Mouse (Mus musculus): ENCODE data around the gene Adam10. TPM values are rescaled to one million over a fixed set of nuclear protein-coding genes. Genes with fewer than 3 reads are reported as not detected.

Adam10 gene
- polyA plus RNA-seq, 1 experiment: 21.7 TPM

DNA sequence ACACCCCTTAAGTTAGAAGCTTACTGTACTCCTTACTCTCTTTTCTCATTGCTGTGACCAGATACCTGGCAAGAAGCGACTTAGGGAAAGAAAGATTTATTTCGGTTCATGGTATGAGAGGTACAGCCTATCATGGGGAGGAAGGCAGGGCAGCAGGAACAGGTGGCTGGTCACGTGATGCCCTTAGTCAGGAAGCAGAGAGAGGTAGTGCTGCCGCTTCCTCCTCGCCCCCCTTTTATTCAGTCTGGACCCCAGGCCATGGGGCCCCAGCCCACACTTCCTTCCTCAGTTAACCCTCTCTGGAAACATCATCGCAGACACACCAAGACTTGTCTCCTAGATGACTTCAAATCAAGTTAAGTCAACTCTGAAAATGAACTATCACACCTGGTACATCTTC, 7.5 kb upstream of the Adam10 start:
- Histone ChIP-seq H3K4me1 (ENCODE audit: control insufficient read depth, insufficient read depth, low read length) (peaks cover 7% of the 10 kb centered on the region), H3K4me3 (replicated peaks; ENCODE audit: extremely low read depth, low read depth, low read length) (no peak overlapping the region)
- no peak for DNase-seq
- 46% methylated on average over 6 of the region's 6 CpGs for WGBS
- TF ChIP-seq POLR2A (IDR thresholded peaks at IDR 0.05; ENCODE audit: borderline replicate concordance, extremely low read depth, low read depth, low read length) (no peak), CTCF (IDR thresholded peaks at IDR 0.05; ENCODE audit: insufficient read depth, low read length) (no peak)

DNA sequence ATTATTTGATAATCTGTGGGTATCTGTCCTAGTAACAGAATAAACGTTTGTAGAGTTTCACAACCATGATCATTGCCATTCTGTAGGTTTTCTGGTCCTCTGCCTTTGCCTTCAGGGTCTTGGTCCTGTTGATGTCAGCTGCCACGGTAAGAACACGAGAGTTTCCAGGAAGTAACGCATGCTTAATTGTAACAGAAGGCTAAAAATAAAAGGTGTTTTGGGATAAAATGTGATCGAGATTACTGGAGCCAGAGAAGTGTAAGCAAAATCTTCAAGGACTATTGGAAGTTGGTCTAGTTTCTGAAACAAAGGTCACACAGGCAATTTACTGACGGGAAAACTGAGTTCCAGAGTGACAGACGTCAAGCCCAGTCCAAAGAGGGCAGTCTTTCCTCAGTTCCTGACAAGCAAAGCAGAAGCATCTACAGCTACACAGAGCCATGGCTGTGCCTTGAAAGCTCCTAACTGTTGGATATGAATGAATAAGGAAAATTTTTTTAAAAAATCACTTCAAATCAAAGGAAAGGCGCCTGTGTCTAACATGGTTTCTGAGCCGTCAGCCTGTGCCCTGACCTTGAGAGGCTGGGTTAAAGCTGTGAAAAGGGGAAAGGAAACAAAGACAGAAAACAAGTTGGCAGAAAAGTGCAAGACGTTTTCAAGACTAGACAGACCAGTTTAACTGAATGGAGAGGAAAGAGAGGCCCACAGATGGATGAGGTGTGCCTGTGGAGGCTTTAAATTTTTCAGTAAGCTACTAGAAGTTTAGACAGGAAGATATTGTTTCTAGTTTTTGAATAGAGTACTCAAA, 6.8 kb upstream of the Adam10 start:
- TF ChIP-seq POLR2A (IDR thresholded peaks at IDR 0.05; ENCODE audit: borderline replicate concordance, extremely low read depth, low read depth, low read length): no peak
- peak; percentile 57 for TF ChIP-seq CTCF (IDR thresholded peaks at IDR 0.05; ENCODE audit: insufficient read depth, low read length)
- Histone ChIP-seq H3K4me3 (replicated peaks; ENCODE audit: extremely low read depth, low read depth, low read length) (no peak overlapping the region), H3K4me1 (ENCODE audit: control insufficient read depth, insufficient read depth, low read length) (peaks cover 7% of the 10 kb centered on the region)
- 12% methylated on average over 10 of the region's 10 CpGs for WGBS
- no peak for DNase-seq

DNA sequence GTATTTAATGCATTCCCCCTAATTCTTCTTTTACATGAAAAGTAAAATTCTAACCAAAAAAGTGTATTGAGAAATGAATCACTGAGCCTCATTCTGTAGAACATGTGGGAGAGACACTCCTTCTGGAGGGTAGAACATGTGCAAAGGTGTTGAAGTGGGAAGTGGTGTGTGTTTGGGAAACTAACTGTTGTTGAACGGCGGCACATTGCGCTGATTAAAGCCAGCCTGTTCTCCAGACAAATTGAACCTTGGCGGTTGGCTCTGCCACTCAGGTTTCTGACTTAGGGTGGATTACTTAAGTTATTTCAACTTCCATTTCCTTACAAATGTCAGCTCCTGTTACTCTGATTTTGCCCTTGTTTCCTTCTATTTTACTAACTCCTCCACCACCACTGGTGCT, 5.1 kb upstream of the Adam10 start:
- no peak overlapping the region for H3K4me3 ChIP-seq (replicated peaks; ENCODE audit: extremely low read depth, low read depth, low read length)
- no peak for DNase-seq
- TF ChIP-seq CTCF (IDR thresholded peaks at IDR 0.05; ENCODE audit: insufficient read depth, low read length) (no peak), POLR2A (IDR thresholded peaks at IDR 0.05; ENCODE audit: borderline replicate concordance, extremely low read depth, low read depth, low read length) (no peak)
- 87% methylated on average over 4 of the region's 4 CpGs for WGBS
- H3K4me1 ChIP-seq (ENCODE audit: control insufficient read depth, insufficient read depth, low read length): peaks cover 7% of the 10 kb centered on the region

DNA sequence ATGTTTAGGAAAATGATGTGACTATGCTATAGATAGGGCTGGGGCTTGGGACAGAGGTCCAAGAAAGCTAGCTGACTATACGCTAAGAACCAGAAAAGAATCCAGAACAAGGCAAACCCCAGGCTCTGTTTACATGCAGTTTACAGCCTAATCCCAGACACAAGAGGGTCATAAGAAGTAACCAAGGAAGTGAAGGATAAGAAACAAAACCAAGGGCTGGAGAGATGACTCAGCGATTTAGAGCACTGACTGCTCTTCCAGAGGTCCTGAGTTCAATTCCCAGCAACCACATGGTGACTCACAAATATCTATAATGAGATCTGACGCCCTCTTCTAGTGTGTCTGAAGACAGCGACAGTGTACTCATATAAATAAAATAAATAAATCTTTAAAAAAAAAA, 3.7 kb upstream of the Adam10 start:
- Histone ChIP-seq H3K4me1 (ENCODE audit: control insufficient read depth, insufficient read depth, low read length) (peaks cover 7% of the 10 kb centered on the region), H3K4me3 (replicated peaks; ENCODE audit: extremely low read depth, low read depth, low read length) (no peak overlapping the region)
- no peak for DNase-seq
- 76% methylated on average over 4 of the region's 4 CpGs for WGBS
- TF ChIP-seq CTCF (IDR thresholded peaks at IDR 0.05; ENCODE audit: insufficient read depth, low read length): no peak

DNA sequence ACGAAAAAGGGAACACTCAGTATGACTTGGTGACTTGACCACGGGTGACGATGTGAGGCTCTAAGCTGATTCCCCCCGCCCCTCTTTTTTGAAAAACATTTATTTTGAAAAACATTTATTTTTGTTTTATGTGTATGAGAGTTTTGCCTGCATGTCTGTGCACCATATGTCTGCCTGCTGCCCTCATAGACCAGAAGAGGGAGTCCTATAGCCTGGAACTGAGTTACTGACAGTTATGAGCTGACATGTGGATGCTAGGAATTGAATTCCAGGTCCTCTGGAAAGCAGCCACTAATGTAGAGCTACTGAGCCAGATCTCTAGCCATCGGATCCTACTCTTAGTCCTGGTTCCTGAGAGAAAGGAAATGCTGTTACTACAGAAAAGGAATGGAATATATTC, 2.8 kb upstream of the Adam10 start:
- TF ChIP-seq CTCF (IDR thresholded peaks at IDR 0.05; ENCODE audit: insufficient read depth, low read length): no peak
- DNase-seq: no peak
- 82% methylated on average over 5 of the region's 5 CpGs for WGBS
- peaks cover 7% of the 10 kb centered on the region for H3K4me1 ChIP-seq (ENCODE audit: control insufficient read depth, insufficient read depth, low read length)
- no peak overlapping the region for H3K4me3 ChIP-seq (replicated peaks; ENCODE audit: extremely low read depth, low read depth, low read length)

DNA sequence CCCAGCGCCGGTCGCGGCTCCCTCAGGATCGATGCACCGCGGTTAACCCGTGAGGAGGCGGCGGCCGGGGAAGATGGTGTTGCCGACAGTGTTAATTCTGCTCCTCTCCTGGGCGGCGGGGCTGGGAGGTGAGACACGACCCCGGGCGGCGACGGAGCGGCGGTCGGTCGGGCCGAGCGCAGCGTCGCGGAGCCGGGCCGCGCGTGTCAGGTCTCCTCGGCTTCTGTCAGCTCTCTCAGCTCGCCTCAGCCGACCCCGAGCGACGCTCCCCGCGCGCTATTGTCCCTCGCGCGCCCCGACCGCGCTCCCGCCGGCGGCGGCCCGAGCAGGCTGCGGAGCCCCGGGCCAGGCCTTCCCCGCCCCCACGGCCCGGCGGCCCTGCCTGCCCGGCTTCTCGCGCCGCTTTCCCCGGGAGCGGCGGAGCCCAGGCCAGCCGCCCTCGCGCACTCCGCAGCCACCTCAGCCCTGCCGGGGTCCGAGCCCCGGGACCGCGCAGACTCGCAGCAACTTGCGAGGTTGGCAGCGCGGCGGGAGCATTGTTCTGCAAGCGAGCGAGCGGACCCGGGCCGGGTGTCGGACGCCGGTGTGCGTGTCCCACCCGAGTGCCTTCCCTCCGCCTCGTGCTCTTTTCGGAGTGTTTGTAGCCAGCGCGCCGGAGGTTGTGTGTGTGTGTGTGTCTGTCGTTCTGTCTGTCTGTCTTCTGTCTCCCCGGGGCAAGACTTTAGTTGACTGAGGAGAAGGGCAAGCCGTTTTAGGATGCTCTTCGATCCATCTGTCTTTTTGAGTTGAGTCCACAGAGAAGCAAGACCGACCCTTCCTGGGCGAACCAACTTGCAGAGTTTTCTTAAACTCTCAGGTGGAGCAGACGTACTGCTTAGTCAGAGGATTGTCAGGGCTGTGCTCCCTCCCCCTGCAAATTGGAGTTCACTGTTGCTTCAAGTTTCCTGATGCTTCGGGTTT, 615 bp downstream of the Adam10 start:
- Histone ChIP-seq H3K4me3 (replicated peaks; ENCODE audit: extremely low read depth, low read depth, low read length) (peak overlapping the region; percentile 92), H3K4me1 (ENCODE audit: control insufficient read depth, insufficient read depth, low read length) (peaks cover 2% of the 10 kb centered on the region)
- no peak for TF ChIP-seq CTCF (IDR thresholded peaks at IDR 0.05; ENCODE audit: insufficient read depth, low read length)
- TF ChIP-seq POLR2A (IDR thresholded peaks at IDR 0.05; ENCODE audit: borderline replicate concordance, extremely low read depth, low read depth, low read length): no peak
- DNase-seq: peak; percentile 58
- under 1% methylated on average over 95 of the region's 103 CpGs for WGBS

DNA sequence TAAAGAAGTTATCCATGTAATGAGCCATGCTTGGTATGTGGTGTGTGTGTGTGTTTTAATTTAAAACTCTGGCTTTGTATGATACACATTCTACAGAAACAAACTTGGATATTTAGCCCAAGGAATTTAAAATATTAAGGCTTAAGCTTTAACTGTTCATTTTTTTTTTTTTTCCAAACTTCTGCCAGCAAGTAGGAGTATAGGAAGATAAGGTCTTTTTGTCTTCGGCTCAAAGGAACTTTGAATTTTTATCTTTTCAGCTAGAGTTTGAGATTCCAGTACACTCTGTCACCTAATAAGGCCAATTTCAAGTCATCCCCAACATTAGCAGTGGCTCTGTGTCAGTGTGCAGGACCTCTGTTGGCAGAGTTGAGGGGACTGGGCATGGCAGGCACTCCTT, 3.4 kb downstream of the Adam10 start:
- TF ChIP-seq CTCF (IDR thresholded peaks at IDR 0.05; ENCODE audit: insufficient read depth, low read length) (no peak), POLR2A (IDR thresholded peaks at IDR 0.05; ENCODE audit: borderline replicate concordance, extremely low read depth, low read depth, low read length) (no peak)
- WGBS: 29% methylated on average over 1 of the region's 1 CpGs
- H3K4me1 ChIP-seq (ENCODE audit: control insufficient read depth, insufficient read depth, low read length): peaks cover 2% of the 10 kb centered on the region
- no peak overlapping the region for H3K4me3 ChIP-seq (replicated peaks; ENCODE audit: extremely low read depth, low read depth, low read length)
- DNase-seq: no peak

DNA sequence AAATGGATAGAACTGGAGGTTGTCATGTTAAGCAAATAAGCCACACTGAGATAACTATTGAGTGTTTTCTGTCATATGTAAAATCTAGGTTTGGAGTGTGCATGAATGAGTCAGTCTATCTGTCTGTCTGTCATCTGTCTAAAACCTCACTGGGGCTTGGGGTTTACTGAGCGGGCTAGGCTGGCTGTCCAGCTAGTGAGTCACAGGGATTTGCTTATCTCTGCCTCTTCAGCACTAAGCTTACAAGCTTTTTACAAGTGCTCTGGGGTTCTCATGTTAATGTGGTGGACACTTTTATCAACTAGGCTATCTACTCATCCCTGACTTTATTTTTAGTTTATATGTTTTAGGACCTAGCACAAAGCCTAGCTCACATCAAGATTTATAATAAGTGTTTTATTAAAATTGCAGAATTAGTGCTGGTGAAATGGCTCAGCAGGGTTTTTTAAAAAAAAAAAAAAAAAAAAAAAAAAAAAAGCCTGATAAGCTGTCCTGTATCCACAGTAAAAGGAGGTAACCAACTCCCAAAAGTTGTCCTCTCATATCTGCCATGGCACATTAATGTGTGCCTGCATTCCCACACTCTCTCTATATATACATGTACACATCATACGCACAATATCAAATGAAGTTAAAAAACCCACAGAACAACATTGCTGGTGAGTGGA, 9.6 kb downstream of the Adam10 start:
- no peak for TF ChIP-seq POLR2A (IDR thresholded peaks at IDR 0.05; ENCODE audit: borderline replicate concordance, extremely low read depth, low read depth, low read length)
- no peak for DNase-seq
- H3K4me1 ChIP-seq (ENCODE audit: control insufficient read depth, insufficient read depth, low read length): no peaks in the 10 kb centered on the region; the same call in 1 of the 2 replicates
- 81% methylated on average over 2 of the region's 2 CpGs for WGBS
- no peak overlapping the region for H3K4me3 ChIP-seq (replicated peaks; ENCODE audit: extremely low read depth, low read depth, low read length)

DNA sequence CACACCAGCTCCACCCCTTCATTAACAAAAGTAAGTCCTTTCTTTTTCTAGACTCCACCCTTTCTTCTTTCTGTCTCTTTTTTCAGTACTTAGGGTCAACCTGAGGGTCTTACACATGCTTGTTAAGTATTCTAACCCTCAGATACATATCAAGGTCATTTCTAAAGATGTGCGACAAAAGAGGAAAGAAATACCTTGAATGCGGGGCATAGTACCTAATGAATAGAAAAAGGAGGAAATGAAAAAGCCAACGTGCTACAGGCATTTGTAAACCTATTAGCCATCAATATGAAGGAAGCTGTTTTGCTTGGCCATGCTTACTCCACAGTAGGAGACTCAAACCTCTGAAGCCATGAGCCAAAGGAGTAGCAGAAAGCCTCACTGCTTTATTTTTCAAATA, 11.1 kb downstream of the Adam10 start:
- WGBS: 63% methylated on average over 3 of the region's 3 CpGs
- no peak for TF ChIP-seq CTCF (IDR thresholded peaks at IDR 0.05; ENCODE audit: insufficient read depth, low read length)
- TF ChIP-seq POLR2A (IDR thresholded peaks at IDR 0.05; ENCODE audit: borderline replicate concordance, extremely low read depth, low read depth, low read length): no peak
- no peak for DNase-seq
- H3K4me3 ChIP-seq (replicated peaks; ENCODE audit: extremely low read depth, low read depth, low read length): no peak overlapping the region
- no peaks in the 10 kb centered on the region; the same call in 1 of the 2 replicates for H3K4me1 ChIP-seq (ENCODE audit: control insufficient read depth, insufficient read depth, low read length)
